Mouse (Mus musculus): ENCODE results near the gene Gm12184. TPM values are rescaled to one million over a fixed set of nuclear protein-coding genes. Genes with fewer than 3 reads are reported as not detected.

Gm12184 gene
- total RNA-seq, 2 experiments from 2014 or later = 2.5 to 4.9 TPM

Other genes with a start within 250 kb of the Gm12184 start
- 100 to 1,000 TPM; 805 to 857 TPM for gene Rack1, start 26.3 kb downstream of the Gm12184 start, total RNA-seq (2021)
- 10 to 100 TPM; 42.3 to 42.7 TPM for gene Trim41, start 9.3 kb downstream of the Gm12184 start, total RNA-seq (2021)
- 10 to 100 TPM in 1 of 2 experiments, 1 to 10 TPM in 1; 5.3 to 12.0 TPM for gene Trim7, start 515 bp downstream of the Gm12184 start, total RNA-seq (2021)
- 10 to 100 TPM; 13.2 to 17.8 TPM for gene Irgm1, start 45.0 kb upstream of the Gm12184 start, total RNA-seq (2021)
- gene Gm5431, start 75.6 kb upstream of the Gm12184 start, total RNA-seq (2021) = 1 to 10 TPM; 1.6 to 2.0 TPM
- gene Psme2b, start 119.5 kb upstream of the Gm12184 start, total RNA-seq (2021) = 10 to 100 TPM in 1 of 2 experiments, 1 to 10 TPM in 1; 5.3 to 11.1 TPM
- under 1 TPM; 0.18 TPM for gene Olfr56, start 152.2 kb upstream of the Gm12184 start, total RNA-seq (2021)
- gene 9930111J21Rik1, start 152.7 kb upstream of the Gm12184 start, total RNA-seq (2021) = 1 to 10 TPM; 1.8 to 2.9 TPM
- gene Gm12185, start 165.6 kb upstream of the Gm12184 start, total RNA-seq (2021) = 1 to 10 TPM; 3.3 to 3.7 TPM
- 1 to 10 TPM; 1.1 to 2.1 TPM for gene Tgtp1, start 167.5 kb upstream of the Gm12184 start, total RNA-seq (2021)
- 1 to 10 TPM; 3.2 TPM for gene 9930111J21Rik2, start 224.6 kb upstream of the Gm12184 start, total RNA-seq (2021)
- 1 to 10 TPM; 1.2 to 1.3 TPM for gene Tgtp2, start 237.6 kb upstream of the Gm12184 start, total RNA-seq (2021)
- gene Ifi47, start 249.9 kb upstream of the Gm12184 start, total RNA-seq (2021) = 1 to 10 TPM; 5.2 to 5.7 TPM